Mouse (Mus musculus): ENCODE measurements around the gene Ank3.

GRCm38 (mm10) chr10:69448174-69448573 lies 49.6 kb downstream of the Ank3 start:
- TF ChIP-seq CTCF (IDR thresholded peaks at IDR 0.05; ENCODE audit: control insufficient read depth, insufficient read depth, low read length) (no peak), POLR2A (IDR thresholded peaks at IDR 0.05; ENCODE audit: borderline replicate concordance, control insufficient read depth, low read depth, low read length) (no peak)
